Mouse (Mus musculus) neural tube, embryonic 14.5 days (tissue): Measurements from ENCODE around the gene Babam1. TPM values are rescaled to one million over a fixed set of nuclear protein-coding genes. Genes with fewer than 3 reads are reported as not detected.

Experiments used
- ATAC-seq: fragments of 200-750 bp; cut with Nextera tagmentation; 2 replicates; pipeline ENCODE4 v1.8.0; 2017; ENCODE audit warnings: low read depth, mild to moderate bottlenecking, moderate TSS enrichment, moderate library complexity
- H3K27ac ChIP-seq: fragments of 300-500 bp; sonication (generic); 2 replicates; pipeline ENCODE4 v1.5.1; 2014; ENCODE audit warnings: low read depth, mild to moderate bottlenecking, control low read depth, low read length, moderate library complexity, mixed read lengths
- H3K27me3 ChIP-seq: fragments of 300-500 bp; sonication (generic); 2 replicates; pipeline ENCODE4 v1.6.1; 2014; ENCODE audit warnings: low read length; ENCODE audit not compliant: control insufficient read depth, insufficient read depth
- H3K36me3 ChIP-seq: fragments of 300-500 bp; sonication (generic); 2 replicates; pipeline ENCODE4 v1.6.1; 2014; ENCODE audit warnings: low read length, mixed read lengths; ENCODE audit not compliant: control insufficient read depth, insufficient read depth
- H3K4me1 ChIP-seq: fragments of 300-500 bp; sonication (generic); 2 replicates; pipeline ENCODE4 v1.6.1; 2014; ENCODE audit warnings: low read length; ENCODE audit not compliant: control insufficient read depth, insufficient read depth
- H3K4me2 ChIP-seq: fragments of 300-500 bp; sonication (generic); 2 replicates; pipeline ENCODE4 v1.6.1; 2014; ENCODE audit warnings: mild to moderate bottlenecking, low read depth, low read length, control low read depth
- H3K4me3 ChIP-seq: fragments of 300-500 bp; sonication (generic); 2 replicates; pipeline ENCODE4 v1.5.1; 2014; ENCODE audit warnings: low read depth, low read length, control low read depth, mixed read lengths
- H3K9ac ChIP-seq: fragments of 300-500 bp; sonication (generic); replicated peaks from 2 replicates; pipeline ENCODE4 v1.6.1; 2014; ENCODE audit warnings: low read depth, mild to moderate bottlenecking, control low read depth, low read length, mixed read lengths
- H3K9me3 ChIP-seq: fragments of 300-500 bp; sonication (generic); 2 replicates; pipeline ENCODE4 v1.6.1; 2016; ENCODE audit warnings: low read length; ENCODE audit not compliant: control insufficient read depth
- WGBS: fragments of 180-500 bp; shearing (Covaris S2); extraction: QIAGEN DNeasy Blood & Tissue Kit; methylation state at CpG from one replicate; pipeline ENCODE4 v1.1.7; 2014; 5-methylcytosine and 5-hydroxymethylcytosine counted together
- polyA plus RNA-seq: library from polyadenylated mRNA; unstranded; fragments of >200 nt; fragmentation: Nextera tagmentation; extraction: Ambion mirVana; gene quantifications from 2 replicates; pipeline ENCODE4 v1.2.1, GENCODE M21; 2014

The Babam1 gene
- polyA plus RNA-seq, 1 experiment from 2014 or later, result 96.5 TPM

DNA sequence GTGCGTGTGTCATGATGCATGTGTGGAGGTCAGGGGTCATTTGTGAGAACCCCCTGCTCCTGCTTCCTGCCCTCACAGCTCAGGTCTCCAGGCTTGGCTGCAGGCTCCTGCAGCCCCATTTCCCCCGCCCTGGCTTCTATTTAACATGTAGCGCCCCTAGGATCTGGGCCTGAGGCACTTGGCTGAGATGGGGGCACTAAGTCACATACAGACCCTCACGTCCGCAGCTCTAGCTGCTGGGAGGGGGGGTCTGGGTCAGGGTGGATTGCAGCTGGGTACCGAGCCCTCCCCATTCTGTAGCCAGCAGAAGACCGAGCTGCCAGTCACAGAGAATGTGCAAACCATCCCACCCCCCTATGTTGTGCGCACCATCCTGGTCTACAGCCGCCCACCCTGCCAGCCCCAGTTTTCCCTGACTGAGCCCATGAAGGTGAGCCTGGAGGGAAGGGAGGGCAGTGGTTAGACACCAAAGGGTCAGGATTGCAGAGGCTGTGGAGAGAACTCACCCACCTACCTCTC is 5.8 kb downstream of the Babam1 start:
- Histone ChIP-seq H3K4me3 (no peak overlapping the region), H3K36me3 (peaks cover 10% of the 10 kb centered on the region), H3K4me1 (peaks cover 4% of the 10 kb centered on the region; the same call in 1 of the 2 replicates), H3K27ac (no peak overlapping the region), H3K4me2 (no peak overlapping the region), H3K9me3 (no peaks in the 10 kb centered on the region), H3K9ac (no peak overlapping the region), H3K27me3 (no peaks in the 10 kb centered on the region)
- ATAC-seq, result no peak
- WGBS, result 89% methylated on average over 9 of the region's 9 CpGs

DNA sequence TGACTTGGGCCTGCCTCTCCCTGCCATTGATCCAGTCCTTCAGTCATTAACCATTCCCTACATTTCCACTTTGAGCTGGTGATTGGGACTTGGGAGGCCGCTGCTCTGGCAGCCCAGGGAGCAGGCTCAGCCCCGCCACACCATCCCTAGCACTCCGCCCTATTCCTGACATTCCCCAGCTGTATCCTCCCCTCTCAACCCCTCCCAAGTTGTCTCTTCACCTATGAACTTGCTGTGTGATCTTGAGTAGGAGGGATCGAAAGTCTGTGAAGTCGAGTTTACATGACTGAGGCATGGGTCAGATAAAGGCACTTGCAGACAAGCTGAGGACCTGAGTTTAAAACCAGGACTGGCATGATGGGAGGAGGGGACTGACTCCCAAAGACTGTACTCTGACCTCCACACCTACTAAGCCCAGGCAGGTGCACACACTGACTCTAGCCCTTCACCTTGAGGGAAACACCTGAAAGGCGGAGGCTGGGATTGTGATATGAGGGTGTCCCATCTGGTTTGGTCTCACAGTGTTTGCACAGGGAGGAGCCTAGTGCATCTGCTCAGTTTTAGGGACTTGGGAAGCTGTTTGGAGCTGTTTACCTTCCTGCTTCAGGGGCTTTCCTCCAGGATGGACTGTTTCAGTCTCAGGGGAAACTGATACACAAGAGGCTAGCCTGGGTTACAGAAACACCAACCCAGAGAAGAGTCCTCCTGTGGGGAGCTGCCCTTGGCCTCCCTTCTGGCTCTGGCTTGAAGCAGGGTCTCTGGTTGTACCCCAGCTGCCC is 6.6 kb downstream of the Babam1 start:
- Histone ChIP-seq H3K4me3 (no peak overlapping the region), H3K27ac (no peak overlapping the region), H3K9ac (no peak overlapping the region), H3K27me3 (no peaks in the 10 kb centered on the region), H3K4me1 (no peaks in the 10 kb centered on the region), H3K9me3 (no peaks in the 10 kb centered on the region), H3K4me2 (no peak overlapping the region), H3K36me3 (peaks cover 8% of the 10 kb centered on the region)
- 91% methylated on average over 4 of the region's 6 CpGs for WGBS
- ATAC-seq, result no peak

DNA sequence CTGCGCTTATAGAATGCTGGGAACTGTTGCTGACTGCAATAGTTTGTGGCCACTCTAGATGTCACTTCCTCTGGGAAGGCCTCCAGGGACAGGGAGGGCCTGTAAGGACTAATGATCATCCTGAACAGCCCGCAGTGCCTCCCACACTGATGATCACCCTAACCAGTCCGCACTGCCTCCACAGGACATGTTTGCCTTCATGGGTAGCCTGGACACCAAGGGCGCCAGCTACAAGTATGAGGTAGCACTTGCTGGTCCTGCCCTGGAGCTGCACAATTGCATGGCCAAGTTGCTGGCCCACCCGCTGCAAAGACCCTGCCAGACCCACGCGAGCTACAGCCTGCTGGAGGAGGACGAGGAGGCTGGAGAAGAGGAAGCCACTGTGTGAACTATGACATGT is 7.3 kb downstream of the Babam1 start:
- WGBS, result 93% methylated on average over 8 of the region's 8 CpGs
- Histone ChIP-seq H3K9me3 (no peaks in the 10 kb centered on the region), H3K27me3 (no peaks in the 10 kb centered on the region), H3K36me3 (peaks cover 4% of the 10 kb centered on the region), H3K4me1 (no peaks in the 10 kb centered on the region), H3K27ac (no peak overlapping the region), H3K9ac (no peak overlapping the region), H3K4me3 (no peak overlapping the region), H3K4me2 (no peak overlapping the region)
- no peak for ATAC-seq

DNA sequence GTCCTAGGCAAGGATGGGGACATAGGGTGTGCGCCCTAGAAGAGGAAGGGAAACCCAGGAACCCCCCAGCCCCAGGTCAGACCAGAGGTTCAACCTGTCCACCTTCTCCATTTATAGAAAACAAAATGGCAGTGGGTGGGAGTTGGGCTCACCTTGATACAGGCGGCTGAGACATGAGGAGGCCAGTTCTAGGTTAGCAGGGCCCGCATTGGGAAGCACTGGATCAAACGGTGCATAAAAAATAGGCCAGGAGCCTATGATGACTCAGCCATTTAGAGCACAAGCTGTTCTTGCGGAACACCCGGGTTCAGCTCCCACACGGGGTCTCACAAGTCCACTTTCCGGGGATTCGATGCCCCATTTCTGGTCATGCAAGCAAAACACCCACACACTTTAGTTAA is 8.3 kb downstream of the Babam1 start:
- H3K36me3 ChIP-seq, result no peaks in the 10 kb centered on the region; the same call in 1 of the 2 replicates
- no peak overlapping the region for H3K27ac ChIP-seq
- ATAC-seq, result no peak
- no peak overlapping the region for H3K9ac ChIP-seq
- H3K4me1 ChIP-seq, result no peaks in the 10 kb centered on the region
- WGBS, result 85% methylated on average over 9 of the region's 9 CpGs
- H3K9me3 ChIP-seq, result no peaks in the 10 kb centered on the region
- H3K27me3 ChIP-seq, result no peaks in the 10 kb centered on the region
- no peak overlapping the region for H3K4me2 ChIP-seq
- H3K4me3 ChIP-seq, result no peak overlapping the region

DNA sequence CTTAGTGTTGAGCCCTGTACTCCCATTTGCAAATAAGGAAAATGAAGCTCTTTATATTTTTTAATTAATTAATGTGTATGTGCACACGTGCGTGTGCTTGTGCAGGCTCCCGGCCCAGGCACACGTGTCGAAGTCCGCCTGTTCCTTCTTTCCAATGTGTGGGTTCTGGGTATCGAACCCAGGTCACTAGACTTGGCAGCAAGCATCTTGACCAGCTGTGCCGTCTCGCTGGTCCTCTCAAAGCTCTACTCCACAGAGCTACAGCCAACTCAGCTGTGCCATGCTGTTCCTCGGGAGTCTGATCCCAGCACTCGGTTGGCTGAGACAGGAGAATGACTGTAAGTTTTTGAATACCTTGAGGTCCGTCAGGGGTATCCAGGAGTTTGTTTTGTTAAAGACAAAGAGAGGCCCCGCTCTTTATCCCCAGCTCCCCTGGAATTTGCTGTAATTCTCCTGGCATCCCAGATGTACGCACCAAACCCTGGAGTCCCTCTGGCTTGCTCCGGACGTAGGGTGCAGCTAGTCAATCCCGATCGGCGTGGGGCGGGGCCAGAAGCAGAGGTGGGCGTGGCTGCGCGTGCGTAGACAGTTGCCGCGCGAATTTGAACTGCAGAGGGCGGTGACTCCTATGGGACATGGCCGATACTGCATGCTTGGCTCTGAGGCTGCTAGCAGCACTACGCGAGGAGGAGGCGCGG is 8.9 kb downstream of the Babam1 start, which contains the start of gene Ankle1:
Ankle1 (plus strand) TSS at position 610 of the 698 bp plus-strand sequence.
- H3K4me2 ChIP-seq, result peak within 1 kb of the TSS; percentile 79
- no peak within 1 kb of the TSS for H3K27ac ChIP-seq
- H3K9ac ChIP-seq, result peak within 1 kb of the TSS; percentile 26; the same call in 1 of the 2 replicates
- no peaks in the 10 kb centered on the region for H3K9me3 ChIP-seq
- no peaks in the 10 kb centered on the region for H3K27me3 ChIP-seq
- H3K36me3 ChIP-seq, result no peaks in the 10 kb centered on the region
- WGBS, result 15% methylated on average over 33 of the region's 33 CpGs
- peak within 1 kb of the TSS; percentile 36 for H3K4me3 ChIP-seq
- peak; percentile 92 for ATAC-seq
- no peaks in the 10 kb centered on the region for H3K4me1 ChIP-seq

DNA sequence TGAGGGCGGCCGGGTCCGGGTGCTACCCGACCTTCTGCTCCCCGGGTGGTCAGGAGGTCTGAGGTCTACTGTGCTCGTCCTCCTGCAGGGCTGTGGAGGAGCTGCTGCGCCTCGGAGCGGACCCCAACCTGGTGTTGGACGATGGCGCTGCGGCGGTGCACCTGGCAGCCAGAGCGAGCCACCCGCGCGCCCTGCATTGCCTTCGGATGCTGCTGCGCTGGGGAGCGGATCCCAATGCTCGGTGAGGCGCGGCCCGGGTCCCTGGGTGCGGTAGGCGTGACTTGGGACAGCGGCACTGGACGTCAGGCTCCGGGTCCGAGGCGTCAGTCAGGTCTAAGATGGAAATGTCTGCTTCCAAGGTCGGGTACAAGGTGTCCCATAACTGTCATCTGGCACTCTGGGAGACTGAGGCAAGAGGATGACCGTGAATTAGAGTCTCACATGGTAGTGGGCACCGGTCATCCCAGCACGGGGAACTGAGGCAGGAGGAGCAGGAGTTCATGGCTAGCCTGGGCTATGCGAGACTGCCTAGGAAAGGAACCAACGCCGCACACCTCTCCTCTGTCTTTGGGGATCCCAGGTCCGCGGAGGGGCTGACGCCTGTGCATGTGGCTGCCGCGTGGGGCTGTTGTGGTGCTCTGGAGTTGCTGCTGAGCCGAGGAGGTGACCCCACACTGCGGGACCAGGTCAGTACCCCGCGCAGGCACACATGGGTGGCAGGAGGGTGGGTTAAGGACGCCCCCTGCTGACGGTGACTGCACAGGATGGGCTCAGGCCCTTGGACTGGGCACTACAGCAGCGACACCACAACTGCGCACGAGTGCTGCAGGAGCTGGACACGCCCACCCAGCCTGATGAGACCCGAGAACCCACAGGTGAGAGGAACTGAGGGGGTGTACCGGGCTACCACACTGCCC is 9.7 kb downstream of the Babam1 start:
- Histone ChIP-seq H3K36me3 (no peaks in the 10 kb centered on the region), H3K4me3 (peak overlapping the region; percentile 36), H3K4me1 (no peaks in the 10 kb centered on the region), H3K9ac (no peak overlapping the region), H3K4me2 (peak overlapping the region; percentile 79), H3K27ac (no peak overlapping the region), H3K27me3 (no peaks in the 10 kb centered on the region), H3K9me3 (no peaks in the 10 kb centered on the region)
- under 1% methylated on average over 55 of the region's 55 CpGs for WGBS
- ATAC-seq, result peak; percentile 72

DNA sequence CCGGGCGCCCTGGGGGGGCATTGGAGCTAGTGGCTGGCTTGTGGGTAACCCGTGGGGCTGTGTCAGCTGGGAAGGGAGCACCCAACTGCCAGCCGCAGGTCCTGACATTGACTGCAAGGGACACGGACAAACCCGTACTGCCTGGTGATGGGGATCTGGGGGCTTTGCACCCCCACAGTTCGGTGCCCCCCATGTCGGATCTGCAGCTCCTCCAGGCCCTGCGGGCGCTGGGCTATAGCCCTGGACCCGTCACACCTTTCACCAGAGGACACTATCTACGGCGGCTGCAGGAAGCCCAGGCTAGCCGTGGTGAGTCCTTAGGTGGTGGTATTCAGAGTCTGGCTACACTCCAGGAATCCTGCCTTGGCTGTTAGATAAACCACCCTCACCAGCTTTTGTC is 10.8 kb downstream of the Babam1 start:
- WGBS, result 92% methylated on average over 14 of the region's 14 CpGs
- Histone ChIP-seq H3K27ac (no peak overlapping the region), H3K4me3 (no peak overlapping the region), H3K4me2 (no peak overlapping the region), H3K27me3 (no peaks in the 10 kb centered on the region), H3K4me1 (no peaks in the 10 kb centered on the region), H3K9ac (no peak overlapping the region), H3K9me3 (no peaks in the 10 kb centered on the region), H3K36me3 (no peaks in the 10 kb centered on the region)
- ATAC-seq, result no peak

DNA sequence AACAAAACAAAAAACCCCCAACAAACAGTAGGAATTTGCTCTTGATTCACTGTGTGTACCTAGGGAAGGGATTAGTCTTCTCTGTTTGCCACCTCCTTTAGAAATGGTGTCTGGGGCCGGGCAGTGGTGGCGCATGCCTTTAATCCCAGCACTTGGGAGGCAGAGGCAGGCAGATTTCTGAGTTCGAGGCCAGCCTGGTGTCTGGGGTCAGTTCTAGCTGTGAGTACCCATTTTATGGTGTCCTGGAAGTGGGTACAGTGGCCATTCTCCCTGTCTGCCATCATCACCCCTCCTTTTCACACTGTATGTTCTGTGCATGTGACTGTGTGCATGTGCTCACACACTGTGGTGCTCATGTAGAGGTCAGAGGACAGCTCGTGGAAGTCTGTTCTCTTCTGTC is 11.6 kb downstream of the Babam1 start:
- no peak overlapping the region for H3K4me3 ChIP-seq
- H3K27me3 ChIP-seq, result no peaks in the 10 kb centered on the region
- no peaks in the 10 kb centered on the region for H3K36me3 ChIP-seq
- ATAC-seq, result no peak
- H3K4me2 ChIP-seq, result no peak overlapping the region
- H3K4me1 ChIP-seq, result no peaks in the 10 kb centered on the region
- no peak overlapping the region for H3K9ac ChIP-seq
- H3K27ac ChIP-seq, result no peak overlapping the region
- 96% methylated on average over 4 of the region's 4 CpGs for WGBS
- H3K9me3 ChIP-seq, result no peaks in the 10 kb centered on the region
